Mouse (Mus musculus) stomach, embryonic 16.5 days (tissue): ENCODE measurements around the gene Sh3pxd2a. TPM values are rescaled to one million over a fixed set of nuclear protein-coding genes. Genes with fewer than 3 reads are reported as not detected.

Experiments
- ATAC-seq: fragments of 200-750 bp; cut with Nextera tagmentation; 2 replicates; pipeline ENCODE4 v1.8.0; 2017; ENCODE audit warnings: moderate number of reproducible peaks, moderate TSS enrichment; ENCODE audit not compliant: insufficient read depth, low FRiP score
- H3K27ac ChIP-seq: fragments of 300-500 bp; sonication (generic); 2 replicates; pipeline ENCODE4 v1.5.1; 2014; ENCODE audit warnings: low read length
- H3K27me3 ChIP-seq: fragments of 300-500 bp; sonication (generic); 2 replicates; pipeline ENCODE4 v1.6.1; 2014; ENCODE audit warnings: low read length, control low read depth, mixed read lengths; ENCODE audit not compliant: control insufficient read depth, insufficient read depth
- H3K36me3 ChIP-seq: fragments of 300-500 bp; sonication (generic); 2 replicates; pipeline ENCODE4 v1.6.1; 2014; ENCODE audit warnings: low read length; ENCODE audit not compliant: control insufficient read depth, insufficient read depth
- H3K4me1 ChIP-seq: fragments of 300-500 bp; sonication (generic); 2 replicates; pipeline ENCODE4 v1.6.1; 2014; ENCODE audit warnings: low read length, control low read depth, mixed read lengths; ENCODE audit not compliant: control insufficient read depth, insufficient read depth
- H3K4me2 ChIP-seq: fragments of 300-500 bp; sonication (generic); 2 replicates; pipeline ENCODE4 v1.6.1; 2014; ENCODE audit warnings: low read depth, low read length, mixed read lengths
- H3K4me3 ChIP-seq: fragments of 300-500 bp; sonication (generic); replicated peaks from 2 replicates; pipeline ENCODE4 v1.5.1; 2014; ENCODE audit warnings: mild to moderate bottlenecking, low read length
- H3K9ac ChIP-seq: fragments of 300-500 bp; sonication (generic); 2 replicates; pipeline ENCODE4 v1.6.1; 2014; ENCODE audit warnings: low read length
- H3K9me3 ChIP-seq: fragments of 300-500 bp; sonication (generic); replicated peaks from 2 replicates; pipeline ENCODE4 v1.6.1; 2016; ENCODE audit warnings: low read length, control low read depth; ENCODE audit not compliant: control insufficient read depth
- WGBS: fragments of 180-500 bp; shearing (Covaris S2); extraction: QIAGEN DNeasy Blood & Tissue Kit; methylation state at CpG from one replicate; pipeline ENCODE4 v1.1.7; 2014; 5-methylcytosine and 5-hydroxymethylcytosine counted together
- polyA plus RNA-seq: library from polyadenylated mRNA; unstranded; fragments of >200 nt; fragmentation: Nextera tagmentation; extraction: Ambion mirVana; gene quantifications from 2 replicates; pipeline ENCODE4 v1.2.1, GENCODE M21; 2015

Sh3pxd2a gene
- polyA plus RNA-seq, 1 experiment from 2014 or later = 6.6 TPM

DNA sequence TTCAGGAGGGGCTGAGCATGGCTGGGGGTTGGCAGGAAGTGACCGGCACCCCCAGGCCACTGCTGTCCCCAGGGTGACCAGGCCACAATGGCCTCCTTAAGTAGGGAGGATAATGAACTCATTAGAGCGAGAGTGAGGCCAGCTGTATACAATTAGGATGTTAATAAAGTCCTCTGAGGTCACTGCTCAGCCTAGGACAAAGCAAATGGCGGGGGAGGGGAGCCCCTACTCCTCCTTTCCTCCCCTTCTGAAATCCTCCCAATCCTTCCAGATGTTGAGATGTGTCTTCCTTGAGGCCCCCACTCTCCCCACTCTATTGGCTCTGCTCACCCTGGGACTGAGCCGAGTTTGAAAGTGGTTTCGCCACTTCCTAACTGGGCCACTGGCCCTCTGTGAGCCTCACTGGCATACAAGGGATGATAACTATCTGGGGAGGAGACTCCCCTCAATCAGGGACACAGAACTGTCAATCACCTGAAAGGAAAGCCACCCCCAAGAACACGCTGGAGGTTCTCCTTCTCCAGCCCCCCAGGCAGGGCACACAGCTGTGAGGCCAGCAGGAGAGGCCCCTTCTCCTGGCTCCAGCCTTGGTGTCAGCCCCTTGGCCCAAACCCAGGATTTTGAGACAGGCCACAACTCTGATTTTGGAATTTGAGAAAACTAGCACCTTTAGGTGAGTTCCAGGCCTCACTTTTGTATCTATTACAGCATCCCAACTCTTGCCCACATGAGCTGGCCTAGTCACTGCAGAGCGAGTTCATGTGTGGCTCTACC lies 172.7 kb downstream of the Sh3pxd2a start:
- Histone ChIP-seq H3K9ac (peak overlapping the region; percentile 22), H3K27ac (peak overlapping the region; percentile 84), H3K36me3 (no peaks in the 10 kb centered on the region), H3K27me3 (no peaks in the 10 kb centered on the region), H3K4me2 (no peak overlapping the region), H3K4me3 (no peak overlapping the region), H3K4me1 (peaks cover 25% of the 10 kb centered on the region), H3K9me3 (no peaks in the 10 kb centered on the region)
- WGBS = 42% methylated on average over 7 of the region's 7 CpGs
- ATAC-seq = peak; percentile 65

DNA sequence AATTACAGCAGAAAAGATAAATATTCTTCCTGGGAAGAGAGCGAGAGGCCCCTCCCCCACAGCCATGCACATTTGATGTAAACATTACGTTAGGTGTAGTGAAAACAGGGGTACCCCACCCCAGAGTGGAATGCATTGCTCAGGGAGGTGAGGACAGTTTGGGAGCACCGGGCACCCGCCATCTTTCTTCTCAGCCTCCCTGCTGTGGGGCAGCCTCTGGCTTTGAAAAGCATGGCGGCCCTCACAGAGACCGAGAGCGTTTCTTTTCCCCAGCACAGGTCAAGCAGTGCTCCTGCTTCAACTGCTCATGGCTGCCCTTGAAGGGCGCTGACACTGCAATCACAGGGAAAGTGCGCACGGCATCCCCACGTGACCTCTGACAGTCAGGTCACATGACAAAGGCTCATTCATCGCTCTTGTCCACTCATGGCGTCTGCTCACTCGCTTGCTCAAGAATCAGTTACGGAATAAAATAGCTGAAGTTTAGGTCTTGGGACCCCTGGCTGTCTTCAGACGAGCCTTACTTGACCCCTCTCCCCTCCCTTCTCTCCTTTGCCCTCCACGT lies 177.2 kb downstream of the Sh3pxd2a start:
- Histone ChIP-seq H3K36me3 (peaks cover 4% of the 10 kb centered on the region; the same call in 1 of the 2 replicates), H3K27me3 (no peaks in the 10 kb centered on the region), H3K4me3 (no peak overlapping the region), H3K27ac (no peak overlapping the region), H3K4me1 (peaks cover 21% of the 10 kb centered on the region), H3K9me3 (no peaks in the 10 kb centered on the region), H3K9ac (no peak overlapping the region), H3K4me2 (no peak overlapping the region)
- ATAC-seq = no peak
- 70% methylated on average over 17 of the region's 17 CpGs for WGBS

DNA sequence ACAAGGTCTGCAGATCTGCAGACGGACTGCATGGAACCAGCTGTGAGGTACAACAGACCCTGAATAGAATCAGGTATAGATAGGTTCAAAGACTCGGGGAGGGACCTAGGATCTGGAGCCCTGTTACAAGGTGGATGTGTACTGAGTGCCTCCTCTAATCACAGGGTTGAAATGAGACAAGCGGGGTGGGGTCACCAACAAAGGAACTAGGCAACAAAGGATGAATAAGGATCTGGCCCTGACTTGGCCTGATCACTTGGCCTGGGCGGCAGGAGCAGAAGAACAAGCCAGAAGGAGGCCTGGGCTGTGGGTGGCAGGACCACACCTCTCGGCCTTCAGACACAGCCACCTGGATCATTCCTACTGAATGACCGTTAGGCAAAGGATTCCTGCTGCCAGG lies 178.6 kb downstream of the Sh3pxd2a start:
- Histone ChIP-seq H3K27ac (no peak overlapping the region), H3K27me3 (no peaks in the 10 kb centered on the region), H3K9ac (no peak overlapping the region), H3K4me3 (no peak overlapping the region), H3K4me2 (no peak overlapping the region), H3K36me3 (peaks cover 4% of the 10 kb centered on the region; the same call in 1 of the 2 replicates), H3K4me1 (peaks cover 21% of the 10 kb centered on the region), H3K9me3 (no peaks in the 10 kb centered on the region)
- ATAC-seq = no peak
- 75% methylated on average over 6 of the region's 6 CpGs for WGBS

DNA sequence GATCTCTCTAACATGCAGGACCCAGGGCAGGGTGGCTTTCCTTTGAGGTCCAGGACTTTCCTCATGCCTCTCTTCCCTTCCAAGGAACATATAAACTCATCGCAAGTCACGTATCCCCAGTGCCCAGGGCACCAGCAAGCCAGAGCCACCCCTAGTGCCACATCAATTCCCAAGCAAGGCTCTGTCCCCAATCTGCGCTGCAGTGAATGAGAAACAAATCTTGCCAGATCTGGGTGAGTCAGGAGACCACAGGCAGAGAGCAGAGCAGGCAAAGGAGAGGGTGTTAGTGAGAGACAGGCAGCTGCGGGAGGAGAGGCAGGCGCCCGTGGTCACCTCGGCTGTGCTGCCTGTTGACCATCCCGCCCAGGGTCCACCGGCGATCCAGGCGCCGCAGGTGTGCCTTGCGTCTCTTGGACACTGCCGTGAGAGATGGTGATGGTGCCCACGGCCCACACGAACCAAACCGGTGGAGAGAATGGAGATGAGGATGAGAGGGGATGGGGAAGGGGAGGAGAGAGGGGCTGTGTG lies 181.4 kb downstream of the Sh3pxd2a start:
- H3K36me3 ChIP-seq = peaks cover 4% of the 10 kb centered on the region
- H3K4me1 ChIP-seq = peaks cover 37% of the 10 kb centered on the region
- H3K4me2 ChIP-seq = no peak overlapping the region
- H3K27me3 ChIP-seq = no peaks in the 10 kb centered on the region
- H3K9ac ChIP-seq = peak overlapping the region; percentile 12; the same call in 1 of the 2 replicates
- WGBS = 94% methylated on average over 17 of the region's 17 CpGs
- H3K9me3 ChIP-seq = no peaks in the 10 kb centered on the region
- no peak for ATAC-seq
- peak overlapping the region; percentile 79 for H3K27ac ChIP-seq
- H3K4me3 ChIP-seq = no peak overlapping the region

DNA sequence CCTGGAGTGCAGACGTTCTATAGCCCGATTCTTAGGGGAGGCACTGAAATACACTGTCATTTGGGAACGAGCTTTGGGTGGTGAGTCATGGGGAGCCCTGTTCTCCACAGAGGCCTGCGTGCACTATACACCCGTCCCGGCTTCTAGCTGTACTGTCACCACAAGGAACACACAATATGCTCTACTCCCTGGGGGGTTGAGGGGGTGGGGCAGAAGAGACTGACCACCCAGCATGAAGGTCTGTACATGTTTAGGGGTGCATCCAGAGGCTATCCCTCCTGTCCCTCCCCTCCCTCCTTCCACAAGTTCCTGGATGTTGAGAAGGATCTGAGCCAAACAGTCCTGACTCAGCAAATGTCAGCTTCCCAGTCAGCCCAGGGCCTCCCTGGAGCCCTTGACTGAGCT lies 182.1 kb downstream of the Sh3pxd2a start:
- WGBS = 63% methylated on average over 6 of the region's 6 CpGs
- no peak overlapping the region for H3K4me2 ChIP-seq
- peaks cover 37% of the 10 kb centered on the region for H3K4me1 ChIP-seq
- peak overlapping the region; percentile 79 for H3K27ac ChIP-seq
- no peak overlapping the region for H3K9ac ChIP-seq
- no peaks in the 10 kb centered on the region for H3K9me3 ChIP-seq
- peak; percentile 44 for ATAC-seq
- no peak overlapping the region for H3K4me3 ChIP-seq
- no peaks in the 10 kb centered on the region for H3K27me3 ChIP-seq
- peaks cover 4% of the 10 kb centered on the region for H3K36me3 ChIP-seq

DNA sequence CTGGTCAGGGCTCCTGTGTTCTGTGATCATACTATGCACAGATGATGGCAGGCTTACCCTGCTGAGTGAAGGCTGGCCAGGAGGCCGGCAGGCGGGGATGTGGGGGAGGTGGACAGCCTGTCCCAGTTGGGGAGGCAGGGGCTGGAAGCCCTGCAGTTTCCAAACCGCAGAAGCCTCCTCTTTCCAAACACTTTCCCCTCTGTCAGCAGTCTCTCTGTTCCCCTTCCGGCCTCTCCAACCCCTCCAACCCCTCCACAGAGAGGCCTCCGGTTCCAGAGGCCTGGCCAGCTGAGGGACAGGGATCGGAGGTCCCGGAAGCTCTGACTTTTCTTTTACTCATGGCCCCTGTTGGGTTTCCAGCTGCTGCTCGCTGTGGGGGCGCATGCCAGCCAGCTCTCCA lies 183.3 kb downstream of the Sh3pxd2a start:
- Histone ChIP-seq H3K4me2 (no peak overlapping the region), H3K9ac (no peak overlapping the region; the same call in 1 of the 2 replicates), H3K9me3 (no peaks in the 10 kb centered on the region), H3K4me1 (peaks cover 37% of the 10 kb centered on the region), H3K4me3 (no peak overlapping the region), H3K27ac (peak overlapping the region; percentile 79), H3K36me3 (peaks cover 12% of the 10 kb centered on the region), H3K27me3 (no peaks in the 10 kb centered on the region)
- ATAC-seq = 0 out of 2 replicates have a peak, but pooled peaks have one; percentile 2
- WGBS = 70% methylated on average over 9 of the region's 9 CpGs

DNA sequence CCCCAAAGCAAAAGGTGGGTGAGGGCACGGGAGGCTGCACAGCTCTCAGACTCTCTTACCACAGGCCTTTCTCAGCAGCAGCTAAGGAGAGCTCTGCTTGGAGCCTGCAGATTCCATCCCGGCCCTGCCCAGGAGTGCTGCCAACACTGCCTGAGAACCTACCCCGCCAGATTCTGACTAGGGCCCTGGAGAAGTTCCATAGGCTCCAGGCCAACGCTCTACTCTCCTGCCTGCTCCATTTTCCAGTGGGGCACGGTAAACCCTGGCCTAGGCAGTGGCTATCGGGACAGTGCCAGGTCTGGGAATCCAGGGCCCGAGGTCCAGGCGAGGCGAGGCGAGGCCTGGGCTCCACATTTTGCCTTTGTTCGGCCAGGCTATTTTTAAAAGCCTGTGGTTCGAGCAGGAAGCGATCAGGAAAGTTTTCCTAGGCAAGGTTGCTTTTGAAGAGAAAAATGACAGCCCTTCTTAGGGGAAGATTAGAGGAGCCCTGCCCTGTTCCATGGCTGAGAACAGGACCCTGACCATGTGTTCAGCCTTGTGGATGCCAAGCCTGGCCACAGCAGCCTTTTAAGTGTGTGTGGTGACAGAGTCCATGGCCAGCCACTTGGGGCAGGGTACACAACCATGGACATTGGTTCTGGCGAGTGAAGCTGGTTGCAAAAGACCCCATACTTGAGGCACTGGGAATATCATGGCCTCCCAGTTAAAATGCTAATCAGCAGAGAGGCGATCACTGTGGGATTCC lies 184.2 kb downstream of the Sh3pxd2a start:
- peaks cover 15% of the 10 kb centered on the region for H3K36me3 ChIP-seq
- ATAC-seq = peak; percentile 54; the same call in 1 of the 2 replicates
- H3K9ac ChIP-seq = peak overlapping the region; percentile 40; the same call in 1 of the 2 replicates
- peaks cover 37% of the 10 kb centered on the region for H3K4me1 ChIP-seq
- peak overlapping the region; percentile 79 for H3K27ac ChIP-seq
- no peak overlapping the region for H3K4me2 ChIP-seq
- H3K4me3 ChIP-seq = no peak overlapping the region
- WGBS = 64% methylated on average over 15 of the region's 15 CpGs
- H3K9me3 ChIP-seq = no peaks in the 10 kb centered on the region
- no peaks in the 10 kb centered on the region for H3K27me3 ChIP-seq

DNA sequence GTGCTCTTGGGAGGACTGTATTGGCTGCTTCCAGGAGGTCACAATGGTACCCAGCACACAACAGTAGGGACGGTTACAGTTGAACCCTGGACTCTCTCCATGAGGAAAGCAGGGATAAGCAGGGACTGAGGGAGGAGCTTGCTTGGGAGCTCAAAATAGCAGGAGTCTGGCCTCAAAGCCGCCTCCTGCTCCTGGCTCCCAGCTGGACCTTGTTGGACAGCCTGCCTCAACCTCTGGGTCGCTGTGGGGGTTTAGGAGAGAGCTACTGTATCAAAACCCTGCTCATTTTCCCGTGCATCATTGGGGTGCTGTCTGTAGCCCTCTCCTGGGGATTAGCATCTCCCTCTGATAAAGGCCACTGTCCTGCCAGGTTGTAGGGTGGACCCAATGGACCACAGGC lies 184.8 kb downstream of the Sh3pxd2a start:
- Histone ChIP-seq H3K9ac (peak overlapping the region; percentile 40; the same call in 1 of the 2 replicates), H3K4me2 (no peak overlapping the region), H3K27me3 (no peaks in the 10 kb centered on the region), H3K4me3 (no peak overlapping the region), H3K27ac (peak overlapping the region; percentile 79), H3K36me3 (peaks cover 15% of the 10 kb centered on the region), H3K9me3 (no peaks in the 10 kb centered on the region), H3K4me1 (peaks cover 37% of the 10 kb centered on the region)
- 0 out of 2 replicates have a peak, but pooled peaks have one; percentile 7 for ATAC-seq
- 43% methylated on average over 4 of the region's 4 CpGs for WGBS
